Mouse (Mus musculus) forebrain, embryonic 15.5 days (tissue): ENCODE measurements around the gene Ttc32. TPM values are rescaled to one million over a fixed set of nuclear protein-coding genes. Genes with fewer than 3 reads are reported as not detected.

Source experiments
- ATAC-seq: fragments of 200-750 bp; cut with Nextera tagmentation; replicated peaks from 2 replicates; pipeline ENCODE4 v1.8.0; 2017; ENCODE audit warnings: mild to moderate bottlenecking, moderate TSS enrichment, moderate library complexity
- H3K27ac ChIP-seq: fragments of 300-500 bp; sonication (generic); replicated peaks from 2 replicates; pipeline ENCODE4 v1.5.1; 2015; ENCODE audit warnings: mild to moderate bottlenecking, inconsistent platforms
- H3K27me3 ChIP-seq: fragments of 300-500 bp; sonication (generic); 2 replicates; pipeline ENCODE4 v1.6.1; 2015; ENCODE audit warnings: inconsistent platforms
- H3K36me3 ChIP-seq: fragments of 300-500 bp; sonication (generic); 2 replicates; pipeline ENCODE4 v1.6.1; 2015; ENCODE audit warnings: mild to moderate bottlenecking, inconsistent platforms
- H3K4me1 ChIP-seq: fragments of 300-500 bp; sonication (generic); 2 replicates; pipeline ENCODE4 v1.6.1; 2015; ENCODE audit warnings: inconsistent platforms
- H3K4me2 ChIP-seq: fragments of 300-500 bp; sonication (generic); replicated peaks from 2 replicates; pipeline ENCODE4 v1.6.1; 2015; ENCODE audit warnings: mild to moderate bottlenecking, inconsistent platforms
- H3K4me3 ChIP-seq: fragments of 300-500 bp; sonication (generic); 2 replicates; pipeline ENCODE4 v1.5.1; 2015; ENCODE audit warnings: mild to moderate bottlenecking, inconsistent platforms
- H3K9ac ChIP-seq: fragments of 300-500 bp; sonication (generic); replicated peaks from 2 replicates; pipeline ENCODE4 v1.6.1; 2015; ENCODE audit warnings: mild to moderate bottlenecking, inconsistent platforms
- H3K9me3 ChIP-seq: fragments of 300-500 bp; sonication (generic); 2 replicates; pipeline ENCODE4 v1.6.1; 2016; ENCODE audit warnings: inconsistent platforms
- WGBS: fragments of 180-500 bp; shearing (Covaris S2); methylation state at CpG from one replicate; pipeline ENCODE4 v1.1.7; 2015; ENCODE audit warnings: mixed read lengths; 5-methylcytosine and 5-hydroxymethylcytosine counted together
- polyA plus RNA-seq: library from polyadenylated mRNA; unstranded; fragments of >200 nt; fragmentation: Nextera tagmentation; extraction: Ambion mirVana; gene quantifications from 2 replicates; pipeline ENCODE4 v1.2.1, GENCODE M21; 2015

Ttc32 gene
- polyA plus RNA-seq: 11.4 and 13.8 TPM in 2 replicates

DNA sequence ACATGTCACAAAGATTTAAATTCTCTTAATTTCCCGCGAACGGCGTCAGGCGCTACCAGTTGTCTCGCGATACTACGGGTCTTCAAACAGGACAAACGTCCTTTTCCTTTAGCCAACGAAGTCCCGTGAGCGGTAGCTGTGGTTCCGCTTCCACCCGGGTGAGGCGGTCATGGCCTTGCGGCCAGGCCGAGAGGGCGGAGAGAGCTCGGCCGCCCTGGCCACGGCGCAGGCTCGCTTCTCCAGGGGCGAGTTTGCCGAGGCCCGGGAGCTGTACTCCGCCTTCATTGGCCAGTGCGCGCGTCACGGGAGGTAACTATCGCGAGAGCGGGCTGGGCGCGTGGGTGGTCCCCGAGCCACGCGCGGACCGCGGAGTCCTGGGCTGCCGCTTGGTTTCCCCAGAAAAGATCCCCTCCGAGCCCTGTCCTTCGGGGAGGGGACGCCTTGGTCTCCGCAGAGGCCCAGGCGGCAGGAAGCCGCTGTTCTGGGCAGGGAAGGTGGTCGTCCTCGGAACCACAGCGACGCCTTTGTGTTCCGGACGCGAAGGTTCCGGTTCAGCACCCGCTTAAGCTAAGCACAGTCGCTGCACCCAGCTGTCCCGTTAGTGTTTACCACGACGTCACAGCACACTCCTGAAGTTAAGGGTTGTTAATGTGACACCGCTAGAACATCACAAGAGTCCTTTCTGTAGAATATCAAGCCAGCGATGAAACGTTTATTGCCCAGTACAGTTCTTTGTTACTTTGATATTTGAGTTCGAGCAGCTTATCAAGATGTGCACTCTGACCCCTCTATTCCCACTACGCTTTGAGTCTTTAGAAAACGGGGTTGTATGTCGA is at the start of gene Ttc32:
TSS of gene Ttc32 (plus strand) at position 110 of the 836 bp plus-strand sequence.
- Histone ChIP-seq H3K27ac (peak within 1 kb of the TSS; percentile 100), H3K9ac (peak within 1 kb of the TSS; percentile 99), H3K9me3 (no peaks in the 10 kb centered on the region), H3K27me3 (no peaks in the 10 kb centered on the region), H3K4me2 (peak within 1 kb of the TSS; percentile 72), H3K36me3 (peaks cover 13% of the 10 kb centered on the region; the same call in 1 of the 2 replicates), H3K4me3 (peak within 1 kb of the TSS; percentile 93), H3K4me1 (peaks cover 8% of the 10 kb centered on the region)
- under 1% methylated on average over 69 of the region's 69 CpGs for WGBS
- ATAC-seq: peak; percentile 98

DNA sequence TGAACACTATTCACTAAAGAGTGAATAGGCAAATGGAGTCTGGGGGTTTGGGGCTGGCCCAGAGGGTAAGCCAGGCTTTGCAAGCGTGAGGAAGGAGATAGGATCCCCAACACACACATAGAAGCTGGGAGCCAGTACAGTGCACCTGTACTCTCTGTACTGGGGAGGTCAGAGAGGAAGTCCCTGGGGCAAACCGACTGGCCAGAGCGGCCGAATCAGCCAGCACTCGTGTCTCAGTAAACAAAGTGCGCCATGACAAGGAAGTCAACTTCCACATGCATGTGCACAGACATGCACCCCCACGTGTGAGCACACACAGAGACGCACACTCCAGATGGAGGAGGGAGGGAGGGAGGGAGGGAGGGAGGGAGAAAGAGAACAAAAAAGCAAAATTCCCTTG is 36.6 kb upstream of the Ttc32 start:
- H3K4me2 ChIP-seq: no peak overlapping the region
- H3K36me3 ChIP-seq: no peaks in the 10 kb centered on the region
- H3K9ac ChIP-seq: no peak overlapping the region
- H3K9me3 ChIP-seq: no peaks in the 10 kb centered on the region
- no peak for ATAC-seq
- no peak overlapping the region for H3K4me3 ChIP-seq
- no peaks in the 10 kb centered on the region for H3K27me3 ChIP-seq
- no peak overlapping the region for H3K27ac ChIP-seq
- no peaks in the 10 kb centered on the region for H3K4me1 ChIP-seq
- WGBS: 83% methylated on average over 8 of the region's 8 CpGs

DNA sequence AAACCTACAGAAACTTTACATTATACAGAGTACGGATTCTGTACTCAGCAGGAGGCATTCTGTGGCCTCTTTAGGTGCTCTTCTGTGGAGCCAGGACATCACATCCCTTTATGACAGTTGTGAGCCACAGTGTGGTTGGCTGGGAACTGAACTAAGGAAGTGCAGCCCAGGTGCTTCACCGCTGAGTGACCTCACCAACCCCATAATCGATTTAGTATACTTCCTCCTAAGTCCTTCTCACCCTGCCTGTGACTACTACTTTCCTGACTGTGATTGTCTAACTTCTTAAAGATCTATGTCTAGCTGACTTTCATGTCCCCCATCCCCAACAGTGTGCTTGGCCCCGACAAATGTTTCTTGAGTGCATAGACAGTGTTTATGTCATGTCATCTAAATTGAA is 31.5 kb upstream of the Ttc32 start:
- WGBS: 91% methylated on average over 4 of the region's 4 CpGs
- no peak overlapping the region for H3K4me2 ChIP-seq
- H3K9ac ChIP-seq: no peak overlapping the region
- no peaks in the 10 kb centered on the region for H3K9me3 ChIP-seq
- no peak overlapping the region for H3K4me3 ChIP-seq
- no peak overlapping the region for H3K27ac ChIP-seq
- H3K4me1 ChIP-seq: no peaks in the 10 kb centered on the region
- H3K27me3 ChIP-seq: no peaks in the 10 kb centered on the region
- peaks cover 4% of the 10 kb centered on the region; the same call in 1 of the 2 replicates for H3K36me3 ChIP-seq
- no peak for ATAC-seq

DNA sequence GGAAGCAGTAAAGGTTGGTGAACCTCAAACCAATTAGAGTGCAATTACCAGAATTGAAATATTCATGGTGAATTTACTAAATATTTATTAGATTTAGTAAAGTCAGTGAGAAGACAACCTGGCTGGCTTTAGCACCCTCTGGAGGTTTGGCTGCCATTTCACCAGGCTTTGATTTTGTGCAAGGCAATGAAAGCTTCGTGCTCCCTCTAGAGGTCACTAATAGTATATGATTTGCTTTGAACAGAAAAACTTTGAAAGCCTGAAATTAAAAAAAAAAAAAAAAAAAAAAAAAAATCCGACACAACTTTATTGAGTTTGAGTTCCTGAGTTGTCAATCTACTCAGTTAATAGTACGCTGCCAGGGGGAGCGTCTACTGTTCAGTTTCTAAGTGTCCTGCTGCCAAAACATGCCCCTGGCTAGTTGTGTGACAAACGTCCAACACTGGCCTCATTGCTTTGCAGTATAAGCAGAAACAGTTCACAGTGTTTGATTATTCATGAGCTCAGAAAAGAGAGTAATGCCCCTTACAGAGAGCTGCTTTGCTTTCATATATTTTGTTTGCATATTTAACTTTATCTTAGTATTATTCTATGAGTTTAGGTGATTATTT is 27.7 kb upstream of the Ttc32 start:
- WGBS: 4% methylated on average over 5 of the region's 5 CpGs
- Histone ChIP-seq H3K9me3 (no peaks in the 10 kb centered on the region), H3K4me3 (no peak overlapping the region), H3K27me3 (no peaks in the 10 kb centered on the region), H3K36me3 (peaks cover 4% of the 10 kb centered on the region; the same call in 1 of the 2 replicates), H3K4me2 (no peak overlapping the region), H3K4me1 (no peaks in the 10 kb centered on the region), H3K9ac (no peak overlapping the region), H3K27ac (no peak overlapping the region)
- ATAC-seq: peak; percentile 81

DNA sequence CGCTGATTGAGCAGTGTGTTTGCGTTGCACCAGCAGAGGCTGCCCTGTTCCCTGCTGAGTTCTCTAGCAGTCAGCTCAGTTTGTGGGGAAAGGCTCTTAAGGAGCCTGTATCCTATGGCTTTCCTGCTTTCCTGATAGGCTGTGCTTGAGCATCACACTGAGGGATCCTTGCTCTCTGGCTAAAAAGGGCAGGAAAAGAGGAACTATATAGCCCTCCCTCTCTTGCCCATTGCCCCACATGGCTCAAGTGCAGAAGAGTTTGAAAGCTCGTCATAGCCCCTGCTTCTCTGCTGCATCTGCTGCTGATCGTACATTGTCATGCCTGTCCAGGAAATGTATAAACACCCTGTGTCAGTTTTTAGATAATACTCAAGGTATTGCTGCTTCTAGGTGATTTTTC is 22.7 kb upstream of the Ttc32 start:
- Histone ChIP-seq H3K36me3 (no peaks in the 10 kb centered on the region), H3K4me1 (no peaks in the 10 kb centered on the region), H3K9ac (no peak overlapping the region), H3K4me3 (no peak overlapping the region), H3K9me3 (no peaks in the 10 kb centered on the region), H3K4me2 (no peak overlapping the region), H3K27me3 (no peaks in the 10 kb centered on the region), H3K27ac (no peak overlapping the region)
- WGBS: 58% methylated on average over 4 of the region's 4 CpGs
- ATAC-seq: no peak

DNA sequence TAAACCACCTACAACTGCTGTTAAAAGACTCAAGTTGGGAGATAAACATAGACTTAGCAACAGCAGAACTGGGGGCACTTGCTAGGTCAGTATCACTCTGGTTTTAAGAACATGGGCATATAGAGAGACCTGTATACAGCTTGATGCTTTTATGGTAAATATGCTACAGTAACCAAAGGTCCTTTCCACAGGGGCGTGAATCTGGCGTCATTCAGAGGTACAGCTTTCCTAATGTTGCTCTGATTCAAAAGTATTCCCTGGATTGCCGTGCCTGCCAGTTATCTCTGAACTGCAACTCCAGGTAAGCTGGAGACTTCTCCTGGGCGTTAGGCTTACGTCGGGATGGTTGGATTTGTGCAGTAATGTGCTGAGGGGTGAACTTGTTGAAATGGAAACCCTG is 22.0 kb upstream of the Ttc32 start:
- H3K9ac ChIP-seq: no peak overlapping the region
- no peaks in the 10 kb centered on the region for H3K27me3 ChIP-seq
- H3K27ac ChIP-seq: no peak overlapping the region
- no peaks in the 10 kb centered on the region for H3K9me3 ChIP-seq
- no peak overlapping the region for H3K4me3 ChIP-seq
- H3K4me2 ChIP-seq: no peak overlapping the region
- H3K36me3 ChIP-seq: peaks cover 2% of the 10 kb centered on the region; the same call in 1 of the 2 replicates
- no peaks in the 10 kb centered on the region for H3K4me1 ChIP-seq
- ATAC-seq: no peak
- WGBS: 96% methylated on average over 6 of the region's 6 CpGs

DNA sequence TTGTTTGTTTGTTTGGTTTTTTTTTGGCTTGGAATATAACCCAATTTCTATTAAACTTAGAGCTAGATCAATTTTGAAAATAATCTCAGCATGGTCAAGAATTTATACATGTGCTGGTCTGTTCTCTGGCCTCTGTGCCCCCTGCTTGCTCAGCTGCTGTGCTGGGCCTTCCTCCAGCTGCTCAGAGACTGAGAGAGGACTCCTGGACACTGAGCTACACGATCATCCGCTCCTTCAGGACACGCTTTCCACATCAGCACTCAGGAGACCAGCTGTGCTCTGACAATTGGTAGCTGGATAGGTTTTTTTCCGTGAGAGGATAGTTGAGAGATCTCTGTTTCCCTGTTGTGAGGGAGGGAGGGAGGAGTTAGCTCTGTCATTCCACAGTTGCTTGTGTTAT is 19.5 kb upstream of the Ttc32 start:
- Histone ChIP-seq H3K27me3 (no peaks in the 10 kb centered on the region), H3K4me1 (no peaks in the 10 kb centered on the region), H3K4me3 (no peak overlapping the region), H3K36me3 (peaks cover 3% of the 10 kb centered on the region; the same call in 1 of the 2 replicates), H3K27ac (no peak overlapping the region), H3K9me3 (no peaks in the 10 kb centered on the region), H3K4me2 (no peak overlapping the region), H3K9ac (no peak overlapping the region)
- WGBS: 73% methylated on average over 4 of the region's 4 CpGs
- ATAC-seq: no peak

DNA sequence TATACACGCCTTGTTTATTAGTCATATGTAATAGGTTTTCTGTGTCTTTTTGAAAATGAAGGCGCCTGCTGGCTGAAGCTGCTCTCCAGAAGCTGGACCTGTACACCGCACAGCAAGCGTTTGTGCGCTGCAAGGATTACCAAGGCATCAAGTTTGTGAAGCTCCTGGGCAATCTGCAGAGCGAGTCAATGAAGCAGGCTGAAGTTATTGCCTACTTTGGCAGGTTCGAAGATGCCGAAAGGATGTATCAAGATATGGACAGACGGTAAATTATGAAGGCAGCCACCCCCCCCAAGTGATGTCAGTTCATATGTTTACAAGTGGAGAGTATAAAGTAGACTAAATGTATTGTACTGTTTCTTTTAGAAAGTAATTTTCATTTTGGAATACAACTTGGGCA is 13.4 kb upstream of the Ttc32 start:
- ATAC-seq: no peak
- peaks cover 13% of the 10 kb centered on the region for H3K36me3 ChIP-seq
- H3K27me3 ChIP-seq: no peaks in the 10 kb centered on the region
- no peak overlapping the region for H3K4me3 ChIP-seq
- WGBS: 97% methylated on average over 9 of the region's 9 CpGs
- H3K9ac ChIP-seq: no peak overlapping the region
- H3K4me1 ChIP-seq: no peaks in the 10 kb centered on the region
- no peaks in the 10 kb centered on the region for H3K9me3 ChIP-seq
- no peak overlapping the region for H3K4me2 ChIP-seq
- H3K27ac ChIP-seq: no peak overlapping the region

DNA sequence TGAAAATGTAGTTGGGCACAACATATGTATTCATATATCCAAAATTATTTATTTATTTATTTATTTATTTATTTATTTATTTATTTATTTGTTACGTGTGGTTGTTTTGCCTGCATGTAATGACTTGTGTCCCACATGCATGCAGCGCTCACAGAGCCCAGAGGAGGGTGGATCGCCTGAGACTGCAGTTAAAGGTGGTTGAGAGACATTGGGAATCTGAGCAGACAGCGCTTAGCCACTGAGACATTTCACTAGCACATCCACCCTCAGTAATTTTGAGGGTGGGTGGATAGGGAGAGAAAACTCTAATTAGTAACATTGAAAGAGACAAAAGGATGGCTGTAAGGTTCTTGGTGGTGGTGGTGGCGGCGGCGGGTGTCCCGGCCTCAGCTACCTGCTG is 9.4 kb upstream of the Ttc32 start:
- Histone ChIP-seq H3K4me1 (no peaks in the 10 kb centered on the region), H3K9ac (no peak overlapping the region), H3K4me3 (no peak overlapping the region), H3K27ac (no peak overlapping the region), H3K9me3 (no peaks in the 10 kb centered on the region), H3K27me3 (no peaks in the 10 kb centered on the region), H3K4me2 (no peak overlapping the region), H3K36me3 (peaks cover 13% of the 10 kb centered on the region)
- no peak for ATAC-seq
- 90% methylated on average over 8 of the region's 8 CpGs for WGBS

DNA sequence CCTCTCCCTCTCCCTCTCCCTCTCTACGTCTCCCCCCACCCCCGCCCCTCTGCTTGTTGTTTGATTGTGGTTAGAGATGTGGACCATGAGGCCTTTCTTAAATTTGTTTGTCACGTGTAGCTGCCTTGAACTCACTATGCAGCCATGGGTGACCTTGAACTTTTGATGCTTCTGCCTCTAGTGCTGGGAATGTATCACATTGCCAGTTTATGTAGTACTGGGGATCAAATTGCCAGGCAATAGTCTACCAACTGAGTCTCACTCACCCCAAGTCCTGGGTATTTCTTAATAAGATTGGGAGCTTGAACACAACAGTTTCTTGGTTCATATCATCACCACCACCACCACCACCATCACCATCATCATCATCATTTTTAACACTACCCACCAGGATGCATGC is 8.8 kb upstream of the Ttc32 start:
- H3K9me3 ChIP-seq: no peaks in the 10 kb centered on the region
- WGBS: 77% methylated on average over 3 of the region's 3 CpGs
- no peaks in the 10 kb centered on the region for H3K4me1 ChIP-seq
- no peak overlapping the region for H3K9ac ChIP-seq
- H3K4me2 ChIP-seq: no peak overlapping the region
- H3K36me3 ChIP-seq: peaks cover 13% of the 10 kb centered on the region
- H3K27ac ChIP-seq: no peak overlapping the region
- no peaks in the 10 kb centered on the region for H3K27me3 ChIP-seq
- no peak for ATAC-seq
- H3K4me3 ChIP-seq: no peak overlapping the region

DNA sequence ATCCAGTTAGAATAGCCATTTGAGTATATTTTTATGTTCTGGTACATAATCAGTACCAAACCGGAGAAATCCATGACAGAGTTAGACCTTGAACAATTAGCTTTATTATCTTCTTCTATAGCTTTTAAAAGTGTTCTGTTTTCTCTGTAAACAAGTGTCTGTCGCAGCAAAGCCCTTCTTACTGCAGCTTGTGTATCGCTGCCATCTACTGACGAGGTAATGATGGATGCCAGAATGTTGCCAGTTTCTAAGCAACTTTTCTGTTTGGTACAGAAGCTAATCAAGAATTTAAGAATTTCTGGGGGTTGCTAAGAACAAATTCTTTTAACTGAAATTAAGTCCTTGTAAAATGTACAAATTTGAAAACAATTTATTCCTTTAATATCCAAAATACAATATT is 6.8 kb upstream of the Ttc32 start:
- H3K27ac ChIP-seq: no peak overlapping the region
- H3K36me3 ChIP-seq: peaks cover 12% of the 10 kb centered on the region; the same call in 1 of the 2 replicates
- no peak for ATAC-seq
- WGBS: 56% methylated on average over 4 of the region's 4 CpGs
- no peaks in the 10 kb centered on the region for H3K4me1 ChIP-seq
- H3K4me3 ChIP-seq: no peak overlapping the region
- no peak overlapping the region for H3K4me2 ChIP-seq
- no peak overlapping the region for H3K9ac ChIP-seq
- H3K9me3 ChIP-seq: no peaks in the 10 kb centered on the region
- H3K27me3 ChIP-seq: no peaks in the 10 kb centered on the region

DNA sequence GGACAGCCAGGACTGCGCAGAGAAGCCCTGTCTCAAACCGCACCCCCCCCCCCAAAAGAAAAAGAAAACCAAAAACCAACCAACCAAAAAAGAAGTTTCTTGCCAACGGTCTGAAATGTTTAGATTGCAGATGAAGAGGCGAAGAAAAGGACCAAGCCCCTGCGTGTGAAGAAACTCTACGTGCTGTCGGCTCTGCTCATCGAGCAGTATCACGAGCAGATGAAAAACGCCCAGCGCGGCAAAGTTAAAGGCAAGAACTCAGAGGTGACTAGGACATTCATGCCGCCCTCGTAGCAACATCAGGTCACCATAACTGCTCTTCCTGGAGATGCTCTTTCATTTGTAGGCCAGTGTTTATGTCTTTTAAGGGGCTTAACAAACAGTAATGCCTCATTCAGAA is 5.7 kb upstream of the Ttc32 start:
- WGBS: 95% methylated on average over 14 of the region's 14 CpGs
- Histone ChIP-seq H3K4me1 (no peaks in the 10 kb centered on the region), H3K27ac (no peak overlapping the region), H3K4me2 (no peak overlapping the region), H3K9me3 (no peaks in the 10 kb centered on the region), H3K36me3 (peaks cover 16% of the 10 kb centered on the region; the same call in 1 of the 2 replicates), H3K4me3 (no peak overlapping the region), H3K27me3 (no peaks in the 10 kb centered on the region), H3K9ac (no peak overlapping the region)
- no peak for ATAC-seq
